Mouse (Mus musculus) intestine, postnatal 0 days (tissue): ENCODE data around the gene Rnf126. TPM values are rescaled to one million over a fixed set of nuclear protein-coding genes. Genes with fewer than 3 reads are reported as not detected.

Experiments
- ATAC-seq: fragments of 200-750 bp; cut with Nextera tagmentation; 2 replicates; pipeline ENCODE4 v1.8.0; 2017; ENCODE audit warnings: mild to moderate bottlenecking, moderate TSS enrichment, moderate library complexity
- H3K27ac ChIP-seq: fragments of 300-500 bp; sonication (generic); 2 replicates; pipeline ENCODE4 v1.5.1; 2014; ENCODE audit warnings: mild to moderate bottlenecking, low read depth, low read length, moderate library complexity
- H3K27me3 ChIP-seq: fragments of 300-500 bp; sonication (generic); replicated peaks from 2 replicates; pipeline ENCODE4 v1.6.1; 2014; ENCODE audit warnings: low read length, mixed read lengths; ENCODE audit not compliant: control insufficient read depth, insufficient read depth
- H3K36me3 ChIP-seq: fragments of 300-500 bp; sonication (generic); 2 replicates; pipeline ENCODE4 v1.6.1; 2014; ENCODE audit warnings: mild to moderate bottlenecking, moderate library complexity; ENCODE audit not compliant: control insufficient read depth, insufficient read depth
- H3K4me1 ChIP-seq: fragments of 300-500 bp; sonication (generic); replicated peaks from 2 replicates; pipeline ENCODE4 v1.6.1; 2014; ENCODE audit warnings: antibody characterized with exemption, low read length, mixed read lengths; ENCODE audit not compliant: control insufficient read depth, insufficient read depth
- H3K4me2 ChIP-seq: fragments of 300-500 bp; sonication (generic); replicated peaks from 2 replicates; pipeline ENCODE4 v1.6.1; 2014; ENCODE audit warnings: low read depth, mild to moderate bottlenecking, moderate library complexity
- H3K4me3 ChIP-seq: fragments of 300-500 bp; sonication (generic); 2 replicates; pipeline ENCODE4 v1.5.1; 2014; ENCODE audit warnings: low read depth, low read length
- H3K9ac ChIP-seq: fragments of 300-500 bp; sonication (generic); 2 replicates; pipeline ENCODE4 v1.6.1; 2014; ENCODE audit warnings: mild to moderate bottlenecking, low read depth, low read length
- H3K9me3 ChIP-seq: fragments of 300-500 bp; sonication (generic); 2 replicates; pipeline ENCODE4 v1.6.1; 2016; ENCODE audit warnings: mixed run types; ENCODE audit not compliant: control insufficient read depth
- CTCF ChIP-seq: sonication (generic); IDR thresholded peaks from 2 replicates; pipeline ENCODE4 v1.5.1; 2016; ENCODE audit warnings: low read depth, mild to moderate bottlenecking, control low read depth, antibody characterized with exemption, moderate library complexity
- whole genome bisulfite sequencing: fragments of 180-500 bp; shearing (Covaris S2); extraction: QIAGEN DNeasy Blood & Tissue Kit; methylation state at CpG from one replicate; pipeline ENCODE4 v1.1.7; 2014; 5-methylcytosine and 5-hydroxymethylcytosine counted together
- polyA plus RNA-seq: library from polyadenylated mRNA; unstranded; fragments of >200 nt; fragmentation: Nextera tagmentation; extraction: Ambion mirVana; gene quantifications from 2 replicates; pipeline ENCODE4 v1.2.1, GENCODE M21; 2015

Gene Rnf126
- polyA plus RNA-seq, 1 experiment from 2014 or later = 41.2 TPM

GRCm38 (mm10) chr10:79793738-79794490 lies 27.2 kb upstream of the Rnf126 start:
- no peak for TF ChIP-seq CTCF
- Histone ChIP-seq H3K36me3 (no peaks in the 10 kb centered on the region), H3K4me1 (no peaks in the 10 kb centered on the region; the same call in 1 of the 2 replicates), H3K9ac (peak overlapping the region; percentile 66), H3K4me3 (peak overlapping the region; percentile 75), H3K27me3 (no peaks in the 10 kb centered on the region), H3K27ac (no peak overlapping the region; the same call in 1 of the 2 replicates), H3K4me2 (peak overlapping the region; percentile 88), H3K9me3 (no peaks in the 10 kb centered on the region)
- ATAC-seq = peak; percentile 17; the same call in 1 of the 2 replicates
- 9% methylated on average over 37 of the region's 38 CpGs for WGBS

- H3K9ac ChIP-seq = peak within 1 kb of the TSS; percentile 66
- peak within 1 kb of the TSS; percentile 88 for H3K4me2 ChIP-seq
- 5% methylated on average over 47 of the region's 51 CpGs for WGBS
- no peaks in the 10 kb centered on the region; the same call in 1 of the 2 replicates for H3K4me1 ChIP-seq
- H3K4me3 ChIP-seq = peak within 1 kb of the TSS; percentile 75
- H3K27ac ChIP-seq = no peak within 1 kb of the TSS; the same call in 1 of the 2 replicates
- TF ChIP-seq CTCF = peak; percentile 86
- no peaks in the 10 kb centered on the region for H3K9me3 ChIP-seq
- H3K36me3 ChIP-seq = no peaks in the 10 kb centered on the region
- ATAC-seq = peak; percentile 44
- H3K27me3 ChIP-seq = no peaks in the 10 kb centered on the region
Observed at GRCm38 (mm10) chr10:79793051-79793737, 26.4 kb upstream of the Rnf126 start, which contains the start of gene Palm. Gene Palm (plus strand): TSS chr10:79793572.

GRCm38 (mm10) chr10:79792339-79793040 lies 25.7 kb upstream of the Rnf126 start:
- Histone ChIP-seq H3K4me3 (no peak overlapping the region), H3K4me1 (no peaks in the 10 kb centered on the region; the same call in 1 of the 2 replicates), H3K9me3 (no peaks in the 10 kb centered on the region), H3K36me3 (no peaks in the 10 kb centered on the region), H3K9ac (no peak overlapping the region), H3K27ac (no peak overlapping the region), H3K4me2 (no peak overlapping the region), H3K27me3 (no peaks in the 10 kb centered on the region)
- no peak for TF ChIP-seq CTCF
- WGBS = 77% methylated on average over 5 of the region's 5 CpGs
- no peak for ATAC-seq

- TF ChIP-seq CTCF = no peak
- Histone ChIP-seq H3K36me3 (no peaks in the 10 kb centered on the region), H3K27ac (no peak within 1 kb of the TSS), H3K27me3 (no peaks in the 10 kb centered on the region), H3K9me3 (no peaks in the 10 kb centered on the region), H3K9ac (no peak within 1 kb of the TSS), H3K4me3 (no peak within 1 kb of the TSS), H3K4me1 (no peaks in the 10 kb centered on the region; the same call in 1 of the 2 replicates), H3K4me2 (no peak within 1 kb of the TSS)
- WGBS = 92% methylated on average over 4 of the region's 4 CpGs
- ATAC-seq = no peak
Observed at GRCm38 (mm10) chr10:79790861-79791260, 24.1 kb upstream of the Rnf126 start, which contains the start of gene Prss57. Gene Prss57 (minus strand): TSS chr10:79790961.

- no peak for TF ChIP-seq CTCF
- H3K9ac ChIP-seq = no peak overlapping the region
- H3K4me2 ChIP-seq = no peak overlapping the region
- no peak for ATAC-seq
- H3K36me3 ChIP-seq = no peaks in the 10 kb centered on the region
- H3K27ac ChIP-seq = no peak overlapping the region
- H3K9me3 ChIP-seq = no peaks in the 10 kb centered on the region
- H3K4me1 ChIP-seq = no peaks in the 10 kb centered on the region; the same call in 1 of the 2 replicates
- no peaks in the 10 kb centered on the region for H3K27me3 ChIP-seq
- 61% methylated on average over 2 of the region's 2 CpGs for WGBS
- no peak overlapping the region for H3K4me3 ChIP-seq
Observed at GRCm38 (mm10) chr10:79789581-79789980, 22.8 kb upstream of the Rnf126 start.
